Mouse (Mus musculus) left cerebral cortex, postnatal 4 days (tissue): ENCODE results near the gene Gm20388. TPM values are rescaled to one million over a fixed set of nuclear protein-coding genes. Genes with fewer than 3 reads are reported as not detected.

Experiments used
- DNase-seq: peaks from one replicate; pipeline ENCODE4 v3.0.0-alpha.2; 2022
- intact Hi-C: fragments of 180-260 bp; cut with DNase I; formaldehyde crosslinking; loops from one replicate; pipeline ENCODE4 v1.15.1; 2025
- total RNA-seq, 2 experiments: library from RNA; stranded (reverse); gene quantifications; 2 replicates each; pipeline ENCODE4 v1.2.3; 2021

Gene Gm20388
- total RNA-seq, 2 experiments from 2014 or later = 6.5 to 12.8 TPM

GRCm38 (mm10) chr8:124348087-124348486 is 4437.4 kb downstream of the Gm20388 start:
- intact Hi-C loops = loop anchor here (2.0 to 5.0 kb wide), 2 partner anchors 116 to 297 kb away; partner anchors contain the start of gene Galnt2
- no peak for DNase-seq

GRCm38 (mm10) chr8:124349663-124350062 is 4439.0 kb downstream of the Gm20388 start:
- peak; percentile 86 for DNase-seq
- intact Hi-C loops = loop anchor here (2.0 to 5.0 kb wide), 2 partner anchors 117 to 299 kb away; partner anchors contain the start of gene Galnt2

GRCm38 (mm10) chr8:124351636-124352035 is 4441.0 kb downstream of the Gm20388 start:
- intact Hi-C loops = no loop called here
- DNase-seq = no peak

- intact Hi-C loops = no loop called here
- no peak for DNase-seq
These were observed 4450.3 kb downstream of the Gm20388 start for GRCm38 (mm10) chr8:124360911-124361310.

- intact Hi-C loops = no loop called here
- DNase-seq = no peak
These were observed 4451.3 kb downstream of the Gm20388 start for GRCm38 (mm10) chr8:124361773-124362427.

GRCm38 (mm10) chr8:124362589-124362988 is 4451.9 kb downstream of the Gm20388 start:
- intact Hi-C loops = no loop called here

GRCm38 (mm10) chr8:124363337-124363736 is 4452.7 kb downstream of the Gm20388 start:
- DNase-seq = no peak
- intact Hi-C loops = no loop called here

More at GRCm38 (mm10) chr8:124362589-124362988, 4451.9 kb downstream of the Gm20388 start:
- no peak for DNase-seq

- peak; percentile 78 for DNase-seq
- intact Hi-C loops = no loop called here
These were observed 4457.6 kb downstream of the Gm20388 start for GRCm38 (mm10) chr8:124368213-124368612.

- intact Hi-C loops = no loop called here
- DNase-seq = no peak
These were observed 4460.0 kb downstream of the Gm20388 start for GRCm38 (mm10) chr8:124370422-124371183.

- intact Hi-C loops = no loop called here
- DNase-seq = no peak
These were observed 4460.9 kb downstream of the Gm20388 start for GRCm38 (mm10) chr8:124371410-124372123.

- DNase-seq = no peak
- intact Hi-C loops = no loop called here
These were observed 4463.1 kb downstream of the Gm20388 start for GRCm38 (mm10) chr8:124373753-124374152.

GRCm38 (mm10) chr8:124375168-124375567 is 4464.5 kb downstream of the Gm20388 start:
- intact Hi-C loops = no loop called here
- DNase-seq = no peak

GRCm38 (mm10) chr8:124375727-124376126 is 4465.1 kb downstream of the Gm20388 start:
- intact Hi-C loops = no loop called here
- peak; percentile 32 for DNase-seq

- intact Hi-C loops = no loop called here
- DNase-seq = no peak
These were observed 4465.8 kb downstream of the Gm20388 start for GRCm38 (mm10) chr8:124376406-124376805.

- no peak for DNase-seq
- intact Hi-C loops = no loop called here
These were observed 4468.6 kb downstream of the Gm20388 start for GRCm38 (mm10) chr8:124379289-124379688.

GRCm38 (mm10) chr8:124382235-124382634 is 4471.6 kb downstream of the Gm20388 start:
- DNase-seq = no peak
- intact Hi-C loops = no loop called here

GRCm38 (mm10) chr8:124384336-124384735 is 4473.7 kb downstream of the Gm20388 start:
- DNase-seq = no peak
- intact Hi-C loops = no loop called here

- intact Hi-C loops = no loop called here
These were observed 4475.7 kb downstream of the Gm20388 start for GRCm38 (mm10) chr8:124386225-124386899.

GRCm38 (mm10) chr8:124389495-124389894 is 4478.9 kb downstream of the Gm20388 start:
- intact Hi-C loops = no loop called here

More at GRCm38 (mm10) chr8:124386225-124386899, 4475.7 kb downstream of the Gm20388 start:
- DNase-seq = peak; percentile 32

GRCm38 (mm10) chr8:124391191-124391590 is 4480.6 kb downstream of the Gm20388 start:
- intact Hi-C loops = no loop called here

More at GRCm38 (mm10) chr8:124389495-124389894, 4478.9 kb downstream of the Gm20388 start:
- no peak for DNase-seq

More at GRCm38 (mm10) chr8:124391191-124391590, 4480.6 kb downstream of the Gm20388 start:
- peak; percentile 50 for DNase-seq
